Mouse (Mus musculus): ENCODE data around the gene Dok1. TPM values are rescaled to one million over a fixed set of nuclear protein-coding genes. Genes with fewer than 3 reads are reported as not detected.
A peak's percentile ranks its signal among the peaks of the same experiment; 100 is the strongest.

The Dok1 gene
- polyA plus RNA-seq, 1 experiment from 2014 or later: 9.5 TPM

GRCm38 (mm10) chr6:83054074-83054851 is 21.0 kb upstream of the Dok1 start, which contains the start of gene Aup1:
TSS of gene Aup1 (plus strand) at chr6:83054521.
- peak; percentile 94 for ATAC-seq
- under 1% methylated on average over 64 of the region's 64 CpGs for WGBS
- H3K4me3 ChIP-seq (ENCODE audit: low read length): peak within 1 kb of the TSS; percentile 99

GRCm38 (mm10) chr6:83053136-83053960 is 20.1 kb upstream of the Dok1 start:
- Histone ChIP-seq H3K9ac (ENCODE audit: low read depth, low read length) (peak overlapping the region; percentile 94), H3K9me3 (ENCODE audit: control insufficient read depth, low read length) (no peaks in the 10 kb centered on the region), H3K27me3 (replicated peaks; ENCODE audit: control insufficient read depth, insufficient read depth, low read length) (no peaks in the 10 kb centered on the region), H3K36me3 (ENCODE audit: control insufficient read depth, insufficient read depth, low read length) (peaks cover 18% of the 10 kb centered on the region; the same call in 1 of the 2 replicates), H3K4me1 (ENCODE audit: control insufficient read depth, insufficient read depth, low read length) (peaks cover 30% of the 10 kb centered on the region), H3K4me2 (ENCODE audit: low read depth, low read length) (peak overlapping the region; percentile 95), H3K27ac (ENCODE audit: low read length) (peak overlapping the region; percentile 69), H3K4me3 (ENCODE audit: low read length) (peak overlapping the region; percentile 99)
- WGBS: 2% methylated on average over 26 of the region's 26 CpGs
- ATAC-seq: no peak

More at GRCm38 (mm10) chr6:83054074-83054851, 21.0 kb upstream of the Dok1 start, which contains the start of gene Aup1:
- no peaks in the 10 kb centered on the region for H3K27me3 ChIP-seq (replicated peaks; ENCODE audit: control insufficient read depth, insufficient read depth, low read length)
- H3K27ac ChIP-seq (ENCODE audit: low read length): peak within 1 kb of the TSS; percentile 85
- peak within 1 kb of the TSS; percentile 94 for H3K9ac ChIP-seq (ENCODE audit: low read depth, low read length)
- H3K4me2 ChIP-seq (ENCODE audit: low read depth, low read length): peak within 1 kb of the TSS; percentile 95
- peaks cover 38% of the 10 kb centered on the region for H3K4me1 ChIP-seq (ENCODE audit: control insufficient read depth, insufficient read depth, low read length)
- no peaks in the 10 kb centered on the region for H3K9me3 ChIP-seq (ENCODE audit: control insufficient read depth, low read length)
- peaks cover 18% of the 10 kb centered on the region; the same call in 1 of the 2 replicates for H3K36me3 ChIP-seq (ENCODE audit: control insufficient read depth, insufficient read depth, low read length)

GRCm38 (mm10) chr6:83049367-83049766 is 16.1 kb upstream of the Dok1 start:
- no peak overlapping the region for H3K9ac ChIP-seq (ENCODE audit: low read depth, low read length)
- ATAC-seq: no peak
- H3K4me1 ChIP-seq (ENCODE audit: control insufficient read depth, insufficient read depth, low read length): peaks cover 12% of the 10 kb centered on the region
- H3K9me3 ChIP-seq (ENCODE audit: control insufficient read depth, low read length): no peaks in the 10 kb centered on the region
- WGBS: 73% methylated on average over 10 of the region's 10 CpGs
- no peak overlapping the region for H3K27ac ChIP-seq (ENCODE audit: low read length)
- no peak overlapping the region for H3K4me3 ChIP-seq (ENCODE audit: low read length)
- no peaks in the 10 kb centered on the region for H3K27me3 ChIP-seq (replicated peaks; ENCODE audit: control insufficient read depth, insufficient read depth, low read length)
- H3K4me2 ChIP-seq (ENCODE audit: low read depth, low read length): no peak overlapping the region
- H3K36me3 ChIP-seq (ENCODE audit: control insufficient read depth, insufficient read depth, low read length): peaks cover 7% of the 10 kb centered on the region; the same call in 1 of the 2 replicates

GRCm38 (mm10) chr6:83044742-83045141 is 11.5 kb upstream of the Dok1 start:
- no peak overlapping the region for H3K4me3 ChIP-seq (ENCODE audit: low read length)
- H3K27ac ChIP-seq (ENCODE audit: low read length): no peak overlapping the region
- no peak overlapping the region for H3K4me2 ChIP-seq (ENCODE audit: low read depth, low read length)
- no peaks in the 10 kb centered on the region for H3K4me1 ChIP-seq (ENCODE audit: control insufficient read depth, insufficient read depth, low read length)
- no peaks in the 10 kb centered on the region for H3K36me3 ChIP-seq (ENCODE audit: control insufficient read depth, insufficient read depth, low read length)
- WGBS: 74% methylated on average over 9 of the region's 9 CpGs
- no peak for ATAC-seq
- H3K9me3 ChIP-seq (ENCODE audit: control insufficient read depth, low read length): no peaks in the 10 kb centered on the region
- no peaks in the 10 kb centered on the region for H3K27me3 ChIP-seq (replicated peaks; ENCODE audit: control insufficient read depth, insufficient read depth, low read length)
- no peak overlapping the region for H3K9ac ChIP-seq (ENCODE audit: low read depth, low read length)

DNA sequence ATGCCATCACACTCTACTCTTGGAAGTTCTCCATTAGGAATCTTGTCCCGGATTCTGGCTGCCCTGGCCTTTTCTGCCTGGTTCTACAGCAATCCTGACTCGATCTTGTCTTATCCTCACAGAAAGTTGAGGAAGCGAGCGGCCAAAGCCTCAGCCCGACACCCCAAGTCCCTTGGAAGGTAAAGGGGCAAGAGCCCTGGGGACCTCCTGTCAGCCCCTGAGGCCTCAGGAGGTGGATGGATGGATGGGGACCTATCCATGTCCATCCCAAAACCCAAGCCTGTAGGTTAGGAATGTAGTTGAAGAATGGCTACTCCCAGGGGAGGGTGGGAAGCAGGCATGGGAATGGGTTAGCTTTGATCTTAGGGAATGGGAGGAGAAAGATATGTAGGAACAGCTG is 10.7 kb upstream of the Dok1 start:
- no peaks in the 10 kb centered on the region for H3K9me3 ChIP-seq (ENCODE audit: control insufficient read depth, low read length)
- H3K36me3 ChIP-seq (ENCODE audit: control insufficient read depth, insufficient read depth, low read length): no peaks in the 10 kb centered on the region
- no peak for ATAC-seq
- H3K4me3 ChIP-seq (ENCODE audit: low read length): no peak overlapping the region
- H3K4me2 ChIP-seq (ENCODE audit: low read depth, low read length): no peak overlapping the region
- 91% methylated on average over 5 of the region's 5 CpGs for WGBS
- no peak overlapping the region for H3K9ac ChIP-seq (ENCODE audit: low read depth, low read length)
- H3K4me1 ChIP-seq (ENCODE audit: control insufficient read depth, insufficient read depth, low read length): peaks cover under 1% of the 10 kb centered on the region; the same call in 1 of the 2 replicates
- H3K27ac ChIP-seq (ENCODE audit: low read length): no peak overlapping the region
- H3K27me3 ChIP-seq (replicated peaks; ENCODE audit: control insufficient read depth, insufficient read depth, low read length): no peaks in the 10 kb centered on the region

- WGBS: 54% methylated on average over 6 of the region's 6 CpGs
- H3K27ac ChIP-seq (ENCODE audit: low read length): no peak overlapping the region
- H3K4me2 ChIP-seq (ENCODE audit: low read depth, low read length): no peak overlapping the region
- no peak overlapping the region for H3K4me3 ChIP-seq (ENCODE audit: low read length)
- H3K9me3 ChIP-seq (ENCODE audit: control insufficient read depth, low read length): no peaks in the 10 kb centered on the region
- no peaks in the 10 kb centered on the region for H3K36me3 ChIP-seq (ENCODE audit: control insufficient read depth, insufficient read depth, low read length)
- H3K4me1 ChIP-seq (ENCODE audit: control insufficient read depth, insufficient read depth, low read length): peaks cover 5% of the 10 kb centered on the region
- ATAC-seq: no peak
- no peaks in the 10 kb centered on the region for H3K27me3 ChIP-seq (replicated peaks; ENCODE audit: control insufficient read depth, insufficient read depth, low read length)
- H3K9ac ChIP-seq (ENCODE audit: low read depth, low read length): no peak overlapping the region
These were observed 10.3 kb upstream of the Dok1 start for GRCm38 (mm10) chr6:83043561-83043960.

DNA sequence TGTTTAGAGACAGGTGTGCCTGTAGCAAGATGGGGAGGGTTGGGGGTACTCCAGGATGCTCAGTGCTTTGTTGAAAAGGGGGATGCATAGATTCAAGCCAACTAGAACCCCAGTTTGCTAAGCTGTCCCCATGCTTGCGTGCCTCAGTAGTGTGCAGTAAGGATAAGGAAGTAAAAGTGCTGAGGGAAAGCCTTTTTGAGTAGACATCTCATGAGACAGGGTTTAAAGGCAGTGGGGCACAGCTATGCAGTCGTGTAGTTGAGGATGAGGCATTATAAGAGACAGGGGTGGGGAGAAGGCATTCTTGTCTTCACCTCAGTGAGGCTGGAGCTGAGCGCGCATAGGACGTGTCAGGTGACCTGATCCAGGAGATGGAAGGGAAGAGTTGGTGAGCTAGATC is 7.3 kb upstream of the Dok1 start:
- Histone ChIP-seq H3K4me1 (ENCODE audit: control insufficient read depth, insufficient read depth, low read length) (peaks cover 9% of the 10 kb centered on the region), H3K36me3 (ENCODE audit: control insufficient read depth, insufficient read depth, low read length) (no peaks in the 10 kb centered on the region), H3K27ac (ENCODE audit: low read length) (no peak overlapping the region), H3K27me3 (replicated peaks; ENCODE audit: control insufficient read depth, insufficient read depth, low read length) (no peaks in the 10 kb centered on the region), H3K4me2 (ENCODE audit: low read depth, low read length) (no peak overlapping the region), H3K4me3 (ENCODE audit: low read length) (no peak overlapping the region), H3K9me3 (ENCODE audit: control insufficient read depth, low read length) (no peaks in the 10 kb centered on the region), H3K9ac (ENCODE audit: low read depth, low read length) (no peak overlapping the region)
- WGBS: 75% methylated on average over 5 of the region's 5 CpGs
- no peak for ATAC-seq

GRCm38 (mm10) chr6:83038496-83039012 is 5.3 kb upstream of the Dok1 start:
- H3K9me3 ChIP-seq (ENCODE audit: control insufficient read depth, low read length): no peaks in the 10 kb centered on the region
- H3K9ac ChIP-seq (ENCODE audit: low read depth, low read length): peak overlapping the region; percentile 52
- peak overlapping the region; percentile 29 for H3K4me3 ChIP-seq (ENCODE audit: low read length)
- H3K4me1 ChIP-seq (ENCODE audit: control insufficient read depth, insufficient read depth, low read length): peaks cover 18% of the 10 kb centered on the region
- no peaks in the 10 kb centered on the region for H3K36me3 ChIP-seq (ENCODE audit: control insufficient read depth, insufficient read depth, low read length)
- peak overlapping the region; percentile 53 for H3K4me2 ChIP-seq (ENCODE audit: low read depth, low read length)
- peaks cover 7% of the 10 kb centered on the region; the same call in 1 of the 2 replicates for H3K27me3 ChIP-seq (replicated peaks; ENCODE audit: control insufficient read depth, insufficient read depth, low read length)
- ATAC-seq: peak; percentile 90
- 9% methylated on average over 24 of the region's 24 CpGs for WGBS
- H3K27ac ChIP-seq (ENCODE audit: low read length): no peak overlapping the region

DNA sequence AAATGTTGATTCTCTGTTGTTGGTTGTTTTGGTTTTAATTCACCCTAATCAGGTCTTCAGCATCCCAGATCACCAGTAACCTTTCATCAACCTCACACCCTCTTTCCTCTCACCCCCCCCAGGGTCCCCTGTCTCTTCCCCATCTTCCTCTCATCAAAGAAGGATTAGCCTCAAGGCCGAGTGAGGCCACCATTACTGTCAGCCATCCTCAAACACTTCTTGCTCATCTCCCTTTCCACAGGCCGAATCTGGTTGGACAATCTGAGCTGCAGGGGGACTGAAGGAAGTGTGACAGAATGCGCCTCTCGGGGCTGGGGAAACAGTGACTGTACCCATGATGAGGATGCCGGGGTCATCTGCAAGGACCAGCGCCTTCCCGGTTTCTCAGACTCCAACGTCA is 3.9 kb upstream of the Dok1 start:
- no peak overlapping the region for H3K9ac ChIP-seq (ENCODE audit: low read depth, low read length)
- ATAC-seq: no peak

More for the DNA sequence above, 3.9 kb upstream of the Dok1 start:
- Histone ChIP-seq H3K4me1 (ENCODE audit: control insufficient read depth, insufficient read depth, low read length) (peaks cover 23% of the 10 kb centered on the region), H3K36me3 (ENCODE audit: control insufficient read depth, insufficient read depth, low read length) (no peaks in the 10 kb centered on the region), H3K4me3 (ENCODE audit: low read length) (no peak overlapping the region), H3K9me3 (ENCODE audit: control insufficient read depth, low read length) (no peaks in the 10 kb centered on the region), H3K27me3 (replicated peaks; ENCODE audit: control insufficient read depth, insufficient read depth, low read length) (peaks cover 7% of the 10 kb centered on the region; the same call in 1 of the 2 replicates), H3K27ac (ENCODE audit: low read length) (no peak overlapping the region), H3K4me2 (ENCODE audit: low read depth, low read length) (no peak overlapping the region)
- 81% methylated on average over 8 of the region's 8 CpGs for WGBS
